Mouse (Mus musculus): ENCODE data around the gene Mtus2. TPM values are rescaled to one million over a fixed set of nuclear protein-coding genes. Genes with fewer than 3 reads are reported as not detected.

Mtus2 gene
- polyA plus RNA-seq, 1 experiment from 2014 or later = 13.7 TPM

DNA sequence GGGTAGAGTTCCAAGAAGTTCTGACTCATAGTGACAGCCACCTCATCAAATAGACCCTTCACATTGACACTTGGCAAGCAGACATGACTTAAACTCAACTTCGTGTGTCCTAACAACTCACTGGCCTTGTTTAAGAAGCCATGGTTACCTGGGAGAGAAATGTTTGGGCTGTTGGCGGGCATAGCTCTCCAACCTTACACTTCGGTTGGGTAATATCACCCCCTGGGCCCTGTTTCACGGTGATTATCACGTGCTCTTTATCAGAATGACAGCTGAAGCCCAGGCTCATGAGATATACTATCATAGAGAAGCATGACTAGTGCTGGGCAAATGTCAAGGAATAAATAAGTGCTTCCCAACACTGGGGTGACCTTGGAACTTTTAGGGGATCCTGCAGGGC lies 323.2 kb downstream of the Mtus2 start:
- WGBS = 86% methylated on average over 5 of the region's 5 CpGs
- ATAC-seq = no peak
- H3K9me3 ChIP-seq (replicated peaks) = no peaks in the 10 kb centered on the region

DNA sequence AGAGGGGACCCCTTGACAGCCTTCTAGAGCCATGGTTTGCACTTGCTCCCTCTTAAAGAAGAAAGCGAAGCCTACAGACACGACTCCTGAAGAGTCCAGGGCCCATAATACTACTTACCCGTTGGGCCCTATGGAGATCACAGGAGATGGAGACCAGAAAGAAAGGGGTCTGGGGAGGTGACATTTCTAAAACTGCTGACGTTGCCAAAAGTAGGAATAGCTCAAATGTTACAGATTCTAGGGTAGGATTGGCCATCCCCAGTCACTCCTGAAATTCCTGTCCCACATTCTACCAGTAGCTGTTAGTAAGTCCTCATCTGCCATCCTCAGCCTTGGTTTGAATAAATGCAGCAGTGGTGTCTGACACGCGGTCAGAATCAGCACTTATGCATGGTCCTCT lies 325.0 kb downstream of the Mtus2 start:
- no peak overlapping the region for H3K27ac ChIP-seq
- H3K9ac ChIP-seq = no peak overlapping the region
- H3K4me3 ChIP-seq = no peak overlapping the region
- no peaks in the 10 kb centered on the region for H3K4me1 ChIP-seq
- ATAC-seq = no peak
- H3K27me3 ChIP-seq = no peaks in the 10 kb centered on the region
- H3K4me2 ChIP-seq = no peak overlapping the region
- H3K36me3 ChIP-seq (ENCODE audit: poor library complexity, severe bottlenecking) = no peaks in the 10 kb centered on the region
- no peaks in the 10 kb centered on the region for H3K9me3 ChIP-seq (replicated peaks)
- 85% methylated on average over 6 of the region's 6 CpGs for WGBS

More for the DNA sequence above, 323.2 kb downstream of the Mtus2 start:
- Histone ChIP-seq H3K4me1 (no peaks in the 10 kb centered on the region), H3K4me2 (no peak overlapping the region), H3K27me3 (no peaks in the 10 kb centered on the region), H3K27ac (no peak overlapping the region), H3K36me3 (ENCODE audit: poor library complexity, severe bottlenecking) (no peaks in the 10 kb centered on the region), H3K9ac (no peak overlapping the region), H3K4me3 (no peak overlapping the region)

DNA sequence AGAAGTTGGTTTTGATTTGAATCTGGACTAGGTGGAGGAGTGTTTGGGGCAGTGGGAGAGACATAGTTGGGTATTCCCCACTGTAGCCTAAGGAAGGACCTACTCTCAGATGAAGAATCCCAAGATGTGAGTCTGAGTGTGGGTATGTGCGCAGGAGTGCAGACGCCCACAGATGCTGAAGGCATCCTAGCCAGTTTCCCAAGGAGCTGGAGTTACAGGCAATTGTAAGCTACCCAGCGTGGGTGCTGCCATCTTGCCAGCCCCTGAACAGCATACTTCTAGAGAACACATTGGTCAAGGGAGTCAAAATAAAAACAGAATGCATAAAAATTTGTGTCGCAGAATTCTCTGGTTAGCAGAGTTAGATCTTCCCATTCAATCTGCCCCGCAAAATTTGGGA lies 325.5 kb downstream of the Mtus2 start:
- Histone ChIP-seq H3K9me3 (replicated peaks) (no peaks in the 10 kb centered on the region), H3K27ac (no peak overlapping the region), H3K4me2 (no peak overlapping the region), H3K4me3 (no peak overlapping the region), H3K27me3 (no peaks in the 10 kb centered on the region), H3K36me3 (ENCODE audit: poor library complexity, severe bottlenecking) (no peaks in the 10 kb centered on the region), H3K9ac (no peak overlapping the region), H3K4me1 (no peaks in the 10 kb centered on the region)
- ATAC-seq = no peak
- 96% methylated on average over 5 of the region's 5 CpGs for WGBS

DNA sequence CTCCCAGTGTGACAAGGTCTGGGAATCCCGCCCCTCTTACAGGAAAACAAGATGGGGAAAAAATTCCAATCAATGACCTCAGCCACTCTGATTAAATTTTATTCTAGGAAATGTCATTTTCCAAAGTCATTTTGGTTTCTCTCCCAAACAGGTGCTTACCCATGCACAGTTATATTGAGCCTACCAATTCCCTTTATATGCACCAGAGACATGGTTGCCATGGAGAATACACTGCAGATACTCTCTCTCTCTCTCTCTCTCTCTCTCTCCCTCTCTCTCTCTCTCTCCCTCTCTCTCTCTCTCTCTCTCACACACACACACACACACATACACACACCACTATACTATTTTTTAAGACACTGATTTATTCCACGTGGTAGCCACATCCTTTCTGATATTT lies 326.1 kb downstream of the Mtus2 start:
- Histone ChIP-seq H3K27me3 (no peaks in the 10 kb centered on the region), H3K4me1 (no peaks in the 10 kb centered on the region), H3K4me3 (no peak overlapping the region), H3K27ac (no peak overlapping the region), H3K36me3 (ENCODE audit: poor library complexity, severe bottlenecking) (no peaks in the 10 kb centered on the region), H3K4me2 (no peak overlapping the region), H3K9ac (no peak overlapping the region), H3K9me3 (replicated peaks) (no peaks in the 10 kb centered on the region)
- ATAC-seq = no peak
- WGBS = 71% methylated on average over 2 of the region's 2 CpGs

DNA sequence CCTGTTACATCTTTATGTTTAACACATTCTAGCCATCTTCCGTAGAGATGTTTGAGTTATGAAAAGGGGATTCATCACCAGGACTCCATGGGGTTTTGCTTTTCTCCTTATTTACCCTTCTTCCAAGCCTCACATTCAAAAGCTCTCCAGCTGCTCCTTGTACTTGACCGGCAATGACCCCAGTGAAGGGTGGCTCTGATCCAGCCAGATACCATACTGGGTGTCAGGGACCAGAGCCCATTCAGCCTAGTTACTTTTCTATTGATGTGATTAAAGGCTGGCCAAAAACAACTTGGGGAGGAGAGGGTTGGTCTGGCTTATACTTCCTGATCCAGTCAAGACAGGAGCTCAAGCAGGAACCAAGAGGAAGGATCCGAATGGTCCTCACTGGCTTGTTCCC lies 326.5 kb downstream of the Mtus2 start:
- Histone ChIP-seq H3K4me1 (no peaks in the 10 kb centered on the region), H3K9me3 (replicated peaks) (no peaks in the 10 kb centered on the region), H3K4me2 (no peak overlapping the region), H3K36me3 (ENCODE audit: poor library complexity, severe bottlenecking) (no peaks in the 10 kb centered on the region), H3K27ac (no peak overlapping the region), H3K9ac (no peak overlapping the region), H3K27me3 (no peaks in the 10 kb centered on the region), H3K4me3 (no peak overlapping the region)
- whole genome bisulfite sequencing = 86% methylated on average over 3 of the region's 3 CpGs
- ATAC-seq = no peak

DNA sequence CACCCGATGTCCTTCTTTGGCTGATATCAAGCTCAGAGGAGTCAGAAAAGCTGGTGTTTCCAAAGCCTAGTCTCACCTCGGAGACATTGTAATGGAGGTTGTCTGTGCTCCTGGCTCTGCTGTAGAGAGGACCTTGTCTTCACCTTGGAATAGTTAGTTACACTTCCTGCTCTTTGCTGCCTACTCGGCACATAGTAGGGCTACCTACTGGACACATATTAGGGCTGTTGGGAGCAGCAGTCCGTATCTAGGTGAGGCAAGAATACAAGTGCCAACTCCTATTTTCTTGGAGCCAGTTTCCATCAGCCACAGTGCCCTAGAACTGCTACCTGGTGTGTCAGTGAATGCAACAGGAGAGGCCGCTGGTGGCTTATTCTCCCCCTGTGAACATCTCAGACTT lies 330.4 kb downstream of the Mtus2 start:
- no peak for ATAC-seq
- Histone ChIP-seq H3K4me1 (peaks cover 9% of the 10 kb centered on the region; the same call in 1 of the 2 replicates), H3K9me3 (replicated peaks) (peaks cover 5% of the 10 kb centered on the region; the same call in 1 of the 2 replicates), H3K36me3 (ENCODE audit: poor library complexity, severe bottlenecking) (no peaks in the 10 kb centered on the region), H3K9ac (no peak overlapping the region), H3K4me2 (no peak overlapping the region), H3K27ac (no peak overlapping the region), H3K4me3 (no peak overlapping the region), H3K27me3 (no peaks in the 10 kb centered on the region)
- WGBS = 93% methylated on average over 5 of the region's 5 CpGs

DNA sequence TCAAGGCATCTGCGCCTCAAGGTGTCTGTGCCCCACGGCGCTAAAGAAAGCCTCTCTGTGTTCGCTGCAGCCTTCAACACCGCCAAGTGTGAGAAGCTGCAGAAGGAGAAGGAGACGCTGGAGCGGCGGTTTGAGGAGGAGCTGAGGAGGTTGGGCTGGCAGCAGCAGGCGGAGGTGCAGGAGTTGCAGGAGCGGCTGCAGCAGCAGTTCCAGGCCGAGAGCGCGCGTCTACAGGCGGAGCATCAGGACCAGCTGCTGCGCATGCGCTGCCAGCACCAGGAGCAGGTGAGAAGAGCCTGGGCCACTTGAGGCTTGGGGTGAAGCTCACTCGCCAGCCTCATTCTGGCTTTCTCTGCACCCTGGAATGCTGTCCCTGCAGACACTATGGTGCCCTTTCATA lies 331.7 kb downstream of the Mtus2 start:
- H3K27ac ChIP-seq = no peak overlapping the region
- H3K27me3 ChIP-seq = no peaks in the 10 kb centered on the region
- peaks cover 9% of the 10 kb centered on the region; the same call in 1 of the 2 replicates for H3K4me1 ChIP-seq
- peaks cover 5% of the 10 kb centered on the region; the same call in 1 of the 2 replicates for H3K9me3 ChIP-seq (replicated peaks)
- no peaks in the 10 kb centered on the region for H3K36me3 ChIP-seq (ENCODE audit: poor library complexity, severe bottlenecking)
- no peak overlapping the region for H3K4me2 ChIP-seq
- 76% methylated on average over 17 of the region's 18 CpGs for WGBS
- H3K9ac ChIP-seq = no peak overlapping the region
- no peak overlapping the region for H3K4me3 ChIP-seq
- ATAC-seq = no peak

DNA sequence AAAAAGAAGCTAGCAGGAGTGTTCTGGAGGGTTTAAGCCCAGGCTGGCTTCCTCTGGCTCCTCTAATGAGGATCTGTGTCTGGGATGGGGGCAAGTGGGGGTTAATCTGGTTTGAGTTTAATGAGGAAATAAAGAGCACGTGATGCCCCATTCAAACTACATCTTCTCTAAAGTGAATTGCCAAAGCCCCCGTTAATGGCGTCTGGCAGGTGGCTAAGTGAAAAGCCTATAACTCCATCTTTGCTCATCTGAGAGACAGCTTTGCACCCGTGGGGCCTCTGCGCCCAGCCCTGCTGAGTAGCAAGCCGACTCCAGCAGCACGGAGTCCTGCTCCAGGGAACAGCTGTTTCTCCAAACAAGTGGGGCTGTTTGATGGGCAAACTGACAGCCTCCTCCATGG lies 332.8 kb downstream of the Mtus2 start:
- Histone ChIP-seq H3K4me3 (no peak overlapping the region), H3K4me1 (peaks cover 9% of the 10 kb centered on the region; the same call in 1 of the 2 replicates), H3K4me2 (no peak overlapping the region), H3K27me3 (no peaks in the 10 kb centered on the region), H3K9ac (no peak overlapping the region), H3K36me3 (ENCODE audit: poor library complexity, severe bottlenecking) (no peaks in the 10 kb centered on the region), H3K27ac (no peak overlapping the region), H3K9me3 (replicated peaks) (peaks cover 5% of the 10 kb centered on the region; the same call in 1 of the 2 replicates)
- 18% methylated on average over 7 of the region's 7 CpGs for WGBS
- peak; percentile 61; the same call in 1 of the 2 replicates for ATAC-seq

DNA sequence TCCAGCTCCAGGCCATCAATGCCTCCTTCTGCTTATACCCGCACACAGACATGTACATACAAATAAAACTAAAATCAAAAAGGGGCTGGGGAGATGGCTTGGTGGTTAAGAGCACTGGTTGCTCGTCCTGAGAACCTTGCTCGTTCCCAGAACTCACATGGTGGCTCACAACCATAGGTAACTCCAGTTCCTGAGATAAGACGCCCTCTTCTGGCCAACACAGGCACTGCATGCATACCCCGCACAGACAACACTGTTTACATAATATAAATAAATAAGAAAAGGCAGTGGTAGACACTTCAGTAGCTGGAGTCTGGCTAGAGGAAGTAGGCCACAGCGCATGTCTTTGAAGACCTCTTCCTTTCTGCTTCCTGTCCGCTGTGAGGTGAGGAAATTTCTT lies 335.7 kb downstream of the Mtus2 start:
- no peak overlapping the region for H3K4me2 ChIP-seq
- no peaks in the 10 kb centered on the region for H3K27me3 ChIP-seq
- H3K9ac ChIP-seq = no peak overlapping the region
- H3K4me1 ChIP-seq = peaks cover 9% of the 10 kb centered on the region; the same call in 1 of the 2 replicates
- H3K36me3 ChIP-seq (ENCODE audit: poor library complexity, severe bottlenecking) = no peaks in the 10 kb centered on the region
- no peak for ATAC-seq
- 87% methylated on average over 7 of the region's 7 CpGs for WGBS
- H3K4me3 ChIP-seq = no peak overlapping the region
- peaks cover 5% of the 10 kb centered on the region; the same call in 1 of the 2 replicates for H3K9me3 ChIP-seq (replicated peaks)
- H3K27ac ChIP-seq = no peak overlapping the region

DNA sequence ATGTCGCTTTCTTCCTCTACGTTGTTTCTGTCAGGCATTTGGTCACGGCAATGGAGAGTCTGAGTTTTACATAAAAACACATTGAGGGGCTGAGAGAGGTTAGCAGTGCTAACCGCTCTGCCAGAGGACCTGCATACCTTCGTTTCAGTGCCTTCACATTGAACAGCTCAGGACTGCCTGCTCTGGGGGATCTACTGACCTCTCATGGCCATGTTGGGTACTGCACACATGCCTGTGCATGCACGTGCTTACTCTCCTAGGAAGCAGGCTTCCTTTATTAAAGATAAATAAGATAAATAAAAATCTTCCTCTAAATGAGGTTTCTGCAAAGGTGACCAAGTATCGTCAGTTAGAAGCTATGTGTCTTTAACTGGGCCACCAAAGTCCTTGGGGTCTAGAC lies 336.2 kb downstream of the Mtus2 start:
- Histone ChIP-seq H3K27ac (no peak overlapping the region), H3K9ac (no peak overlapping the region), H3K4me3 (no peak overlapping the region), H3K4me2 (no peak overlapping the region), H3K9me3 (replicated peaks) (peaks cover 5% of the 10 kb centered on the region; the same call in 1 of the 2 replicates), H3K4me1 (peaks cover 9% of the 10 kb centered on the region; the same call in 1 of the 2 replicates), H3K27me3 (no peaks in the 10 kb centered on the region), H3K36me3 (ENCODE audit: poor library complexity, severe bottlenecking) (no peaks in the 10 kb centered on the region)
- ATAC-seq = no peak
- 85% methylated on average over 7 of the region's 7 CpGs for WGBS

DNA sequence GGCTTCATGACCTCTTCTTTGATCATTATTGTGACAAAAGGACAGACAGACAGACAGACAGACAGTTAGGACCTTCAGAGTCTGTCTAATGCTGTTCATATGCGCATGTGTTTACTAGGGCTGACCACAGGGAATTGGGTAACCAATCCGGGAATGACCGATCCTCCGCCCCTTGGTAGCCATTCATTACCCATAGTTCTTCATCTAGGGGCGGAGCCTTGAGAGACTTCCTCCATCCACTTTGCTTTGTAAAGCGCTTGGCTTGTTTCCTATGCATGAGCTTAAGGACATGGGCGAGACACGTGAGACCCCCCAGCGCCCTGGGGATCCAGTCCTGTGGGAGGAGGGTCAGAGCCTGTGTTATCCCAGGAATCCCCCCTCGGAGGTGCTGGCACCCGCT lies 345.8 kb downstream of the Mtus2 start:
- H3K4me2 ChIP-seq = peak overlapping the region; percentile 1; the same call in 1 of the 2 replicates
- no peak overlapping the region for H3K9ac ChIP-seq
- H3K9me3 ChIP-seq (replicated peaks) = no peaks in the 10 kb centered on the region
- 0 out of 2 replicates have a peak, but pooled peaks cover 6% of the 10 kb centered on the region for H3K36me3 ChIP-seq (ENCODE audit: poor library complexity, severe bottlenecking)
- no peak overlapping the region for H3K27ac ChIP-seq
- ATAC-seq = no peak
- no peaks in the 10 kb centered on the region for H3K4me1 ChIP-seq
- H3K27me3 ChIP-seq = no peaks in the 10 kb centered on the region
- no peak overlapping the region for H3K4me3 ChIP-seq
- 76% methylated on average over 11 of the region's 11 CpGs for WGBS

DNA sequence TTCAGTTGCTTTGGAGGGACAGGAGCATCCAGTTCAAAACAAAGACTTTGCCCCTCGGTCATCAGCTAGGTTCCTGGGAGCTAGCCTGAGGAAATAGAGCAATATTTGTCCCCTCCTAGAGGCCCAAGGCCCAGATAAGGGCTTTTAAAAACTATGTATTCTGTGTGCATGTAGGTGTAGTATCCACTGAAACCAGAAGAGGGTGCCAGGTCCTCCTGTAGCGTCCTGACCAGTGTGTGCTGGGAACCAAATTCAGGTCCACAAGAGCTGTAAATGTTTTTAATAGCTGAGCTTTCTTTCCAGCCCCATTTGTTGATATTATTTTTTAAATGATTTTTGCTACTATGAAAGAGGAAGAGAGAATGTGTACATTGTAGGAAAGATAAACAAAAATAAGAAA lies 347.0 kb downstream of the Mtus2 start:
- Histone ChIP-seq H3K36me3 (ENCODE audit: poor library complexity, severe bottlenecking) (0 out of 2 replicates have a peak, but pooled peaks cover 6% of the 10 kb centered on the region), H3K4me3 (no peak overlapping the region), H3K27me3 (no peaks in the 10 kb centered on the region), H3K27ac (no peak overlapping the region), H3K9ac (no peak overlapping the region), H3K4me1 (no peaks in the 10 kb centered on the region), H3K9me3 (replicated peaks) (no peaks in the 10 kb centered on the region), H3K4me2 (no peak overlapping the region)
- no peak for ATAC-seq
- WGBS = 84% methylated on average over 2 of the region's 2 CpGs

DNA sequence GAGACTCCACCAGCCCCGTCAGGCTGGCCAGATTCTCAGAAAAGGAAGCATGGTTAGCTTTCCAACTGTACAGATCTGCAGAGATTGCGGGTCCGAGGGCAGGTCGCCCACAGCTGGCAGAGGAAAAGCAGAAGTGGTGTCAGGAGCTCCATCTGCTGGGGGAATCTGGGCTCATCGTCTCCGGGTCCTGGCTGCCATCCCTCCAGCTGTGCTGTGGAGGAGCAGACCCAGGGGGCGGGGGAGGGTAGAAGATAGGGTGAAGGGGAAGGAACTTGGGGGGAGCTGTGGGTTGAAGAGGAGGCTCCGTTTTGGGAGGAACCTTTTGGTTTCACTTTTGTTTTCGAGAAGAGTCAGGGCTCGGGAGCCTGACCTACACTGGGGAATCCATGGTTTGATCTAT lies 353.7 kb downstream of the Mtus2 start:
- ATAC-seq = no peak
- H3K27me3 ChIP-seq = no peaks in the 10 kb centered on the region
- no peak overlapping the region for H3K4me3 ChIP-seq
- no peak overlapping the region for H3K27ac ChIP-seq
- 0 out of 2 replicates have a peak, but pooled peaks cover 6% of the 10 kb centered on the region for H3K36me3 ChIP-seq (ENCODE audit: poor library complexity, severe bottlenecking)
- no peaks in the 10 kb centered on the region for H3K9me3 ChIP-seq (replicated peaks)
- no peak overlapping the region for H3K9ac ChIP-seq
- no peaks in the 10 kb centered on the region for H3K4me1 ChIP-seq
- no peak overlapping the region for H3K4me2 ChIP-seq
- 75% methylated on average over 10 of the region's 10 CpGs for whole genome bisulfite sequencing
